Mouse (Mus musculus) limb, embryonic 13.5 days (tissue): ENCODE results near the gene Qrich2. TPM values are rescaled to one million over a fixed set of nuclear protein-coding genes. Genes with fewer than 3 reads are reported as not detected.
"Not testable (repeated sequence)": the region's sequence is repeated elsewhere in the genome, so short reads cannot be mapped to it uniquely, and the experiment has no call there.

Experiments used
- ATAC-seq: fragments of 200-750 bp; cut with Nextera tagmentation; 2 replicates; pipeline ENCODE4 v1.8.0; 2017; ENCODE audit warnings: low read depth, moderate number of reproducible peaks, moderate TSS enrichment; ENCODE audit not compliant: low FRiP score
- H3K27ac ChIP-seq: fragments of 300-500 bp; sonication (generic); 2 replicates; pipeline ENCODE4 v1.5.1; 2015; ENCODE audit warnings: inconsistent platforms, mild to moderate bottlenecking, moderate library complexity
- H3K27me3 ChIP-seq: fragments of 300-500 bp; sonication (generic); 2 replicates; pipeline ENCODE4 v1.6.1; 2015; ENCODE audit warnings: mild to moderate bottlenecking, inconsistent platforms
- H3K36me3 ChIP-seq: fragments of 300-500 bp; sonication (generic); 2 replicates; pipeline ENCODE4 v1.6.1; 2015; ENCODE audit warnings: inconsistent platforms, mild to moderate bottlenecking, moderate library complexity
- H3K4me1 ChIP-seq: fragments of 300-500 bp; sonication (generic); 2 replicates; pipeline ENCODE4 v1.6.1; 2015; ENCODE audit warnings: inconsistent platforms
- H3K4me2 ChIP-seq: fragments of 300-500 bp; sonication (generic); replicated peaks from 2 replicates; pipeline ENCODE4 v1.6.1; 2015; ENCODE audit warnings: inconsistent platforms, mild to moderate bottlenecking, moderate library complexity
- H3K4me3 ChIP-seq: fragments of 300-500 bp; sonication (generic); 2 replicates; pipeline ENCODE4 v1.5.1; 2015; ENCODE audit warnings: moderate library complexity, mild to moderate bottlenecking, inconsistent platforms
- H3K9ac ChIP-seq: fragments of 300-500 bp; sonication (generic); 2 replicates; pipeline ENCODE4 v1.6.1; 2015; ENCODE audit warnings: mild to moderate bottlenecking, inconsistent platforms
- H3K9me3 ChIP-seq: fragments of 300-500 bp; sonication (generic); 2 replicates; pipeline ENCODE4 v1.6.1; 2016; ENCODE audit warnings: inconsistent platforms
- WGBS: fragments of 180-500 bp; shearing (Covaris S2); methylation state at CpG from one replicate; pipeline ENCODE4 v1.1.7; 2015; 5-methylcytosine and 5-hydroxymethylcytosine counted together
- polyA plus RNA-seq: library from polyadenylated mRNA; unstranded; fragments of >200 nt; fragmentation: Nextera tagmentation; extraction: Ambion mirVana; gene quantifications from 2 replicates; pipeline ENCODE4 v1.2.1, GENCODE M21; 2015

Qrich2 gene
- polyA plus RNA-seq, 1 experiment from 2014 or later = 0.24 TPM

DNA sequence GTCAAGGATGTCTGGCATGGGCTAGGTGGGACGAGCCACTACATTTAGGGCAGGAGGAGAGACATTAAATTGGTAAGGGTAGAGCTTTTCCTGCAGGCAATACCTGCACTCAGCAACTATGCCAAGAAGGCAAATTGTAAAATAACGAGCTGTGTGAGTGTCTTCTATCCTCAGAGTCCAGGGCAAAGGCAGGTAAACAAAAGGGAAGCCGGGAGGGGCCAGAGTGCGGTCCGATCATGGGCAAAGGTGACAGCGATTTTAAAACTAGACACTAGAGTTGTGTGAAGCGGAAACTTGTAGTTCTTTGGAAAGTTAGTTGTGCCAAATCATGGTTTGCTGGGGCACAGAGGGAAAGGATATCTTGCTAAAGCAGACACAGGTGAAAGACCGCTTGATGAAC is 18.2 kb upstream of the Qrich2 start:
- ATAC-seq = no peak
- no peak overlapping the region for H3K4me3 ChIP-seq
- no peaks in the 10 kb centered on the region for H3K27me3 ChIP-seq
- no peak overlapping the region for H3K9ac ChIP-seq
- no peak overlapping the region for H3K27ac ChIP-seq
- H3K4me2 ChIP-seq = no peak overlapping the region
- H3K9me3 ChIP-seq = no peaks in the 10 kb centered on the region
- H3K36me3 ChIP-seq = peaks cover 86% of the 10 kb centered on the region
- 89% methylated on average over 8 of the region's 8 CpGs for WGBS
- peaks cover 7% of the 10 kb centered on the region for H3K4me1 ChIP-seq

DNA sequence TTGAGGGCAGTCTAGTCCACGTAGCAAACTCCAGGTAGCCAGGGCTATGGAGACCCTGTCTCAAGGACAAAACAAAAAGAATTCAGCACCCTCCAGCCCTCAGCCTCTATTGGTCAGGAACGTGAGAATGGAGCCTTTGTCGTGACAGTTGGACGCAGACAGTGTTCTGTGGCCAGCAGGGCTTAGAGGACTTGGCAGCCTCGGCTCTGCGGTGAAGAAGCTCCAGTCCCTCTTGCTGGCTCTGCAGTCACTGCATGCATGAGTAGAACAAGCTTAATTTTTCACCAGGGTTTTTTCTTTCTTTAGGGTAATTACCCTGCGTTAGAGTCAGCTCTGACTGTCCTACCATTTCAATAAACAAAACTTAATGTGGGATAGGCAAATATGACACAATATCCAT is 15.7 kb upstream of the Qrich2 start:
- Histone ChIP-seq H3K27me3 (no peaks in the 10 kb centered on the region), H3K4me1 (no peaks in the 10 kb centered on the region), H3K4me3 (no peak overlapping the region), H3K9ac (no peak overlapping the region), H3K4me2 (no peak overlapping the region), H3K36me3 (peaks cover 98% of the 10 kb centered on the region), H3K27ac (no peak overlapping the region), H3K9me3 (no peaks in the 10 kb centered on the region)
- ATAC-seq = no peak
- 94% methylated on average over 7 of the region's 7 CpGs for WGBS

GRCm38 (mm10) chr11:116480975-116481374 is 14.9 kb upstream of the Qrich2 start:
- WGBS = 96% methylated on average over 8 of the region's 8 CpGs

GRCm38 (mm10) chr11:116479832-116480231 is 13.8 kb upstream of the Qrich2 start:
- WGBS = 59% methylated on average over 8 of the region's 8 CpGs
- H3K27ac ChIP-seq = no peak overlapping the region
- peaks cover 98% of the 10 kb centered on the region for H3K36me3 ChIP-seq
- no peak overlapping the region for H3K4me2 ChIP-seq
- H3K9me3 ChIP-seq = no peaks in the 10 kb centered on the region
- H3K4me1 ChIP-seq = no peaks in the 10 kb centered on the region
- no peaks in the 10 kb centered on the region for H3K27me3 ChIP-seq
- H3K9ac ChIP-seq = no peak overlapping the region
- no peak for ATAC-seq
- H3K4me3 ChIP-seq = no peak overlapping the region

More at GRCm38 (mm10) chr11:116480975-116481374, 14.9 kb upstream of the Qrich2 start:
- H3K4me1 ChIP-seq = no peaks in the 10 kb centered on the region
- no peak overlapping the region for H3K9ac ChIP-seq
- ATAC-seq = no peak
- no peaks in the 10 kb centered on the region for H3K27me3 ChIP-seq
- no peaks in the 10 kb centered on the region for H3K9me3 ChIP-seq
- H3K36me3 ChIP-seq = peaks cover 98% of the 10 kb centered on the region
- H3K4me3 ChIP-seq = no peak overlapping the region
- H3K27ac ChIP-seq = no peak overlapping the region
- no peak overlapping the region for H3K4me2 ChIP-seq

DNA sequence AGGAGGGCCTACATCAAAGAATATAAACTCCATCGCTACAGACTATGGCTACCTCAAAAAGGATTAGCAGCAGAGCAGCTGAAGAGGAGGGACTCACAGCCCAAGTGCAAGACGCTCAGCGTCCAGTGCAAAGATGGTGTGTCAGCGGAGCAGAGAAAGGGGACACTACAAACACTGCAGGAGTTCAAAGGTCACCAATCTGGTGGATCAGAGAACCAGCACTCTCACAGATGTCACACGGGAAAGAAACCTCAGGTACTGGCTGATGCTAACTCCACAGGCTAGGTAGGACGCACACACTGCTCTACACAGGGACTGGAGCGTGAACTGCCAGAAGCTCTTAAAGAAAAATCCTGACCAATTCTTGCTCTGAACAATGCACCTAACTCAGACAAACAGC is 12.9 kb upstream of the Qrich2 start:
- H3K4me3 ChIP-seq = no peak overlapping the region
- H3K4me1 ChIP-seq = no peaks in the 10 kb centered on the region
- 79% methylated on average over 7 of the region's 7 CpGs for WGBS
- no peak overlapping the region for H3K27ac ChIP-seq
- no peak overlapping the region for H3K4me2 ChIP-seq
- H3K9me3 ChIP-seq = no peaks in the 10 kb centered on the region
- peaks cover 97% of the 10 kb centered on the region for H3K36me3 ChIP-seq
- no peaks in the 10 kb centered on the region for H3K27me3 ChIP-seq
- ATAC-seq = no peak
- no peak overlapping the region for H3K9ac ChIP-seq

DNA sequence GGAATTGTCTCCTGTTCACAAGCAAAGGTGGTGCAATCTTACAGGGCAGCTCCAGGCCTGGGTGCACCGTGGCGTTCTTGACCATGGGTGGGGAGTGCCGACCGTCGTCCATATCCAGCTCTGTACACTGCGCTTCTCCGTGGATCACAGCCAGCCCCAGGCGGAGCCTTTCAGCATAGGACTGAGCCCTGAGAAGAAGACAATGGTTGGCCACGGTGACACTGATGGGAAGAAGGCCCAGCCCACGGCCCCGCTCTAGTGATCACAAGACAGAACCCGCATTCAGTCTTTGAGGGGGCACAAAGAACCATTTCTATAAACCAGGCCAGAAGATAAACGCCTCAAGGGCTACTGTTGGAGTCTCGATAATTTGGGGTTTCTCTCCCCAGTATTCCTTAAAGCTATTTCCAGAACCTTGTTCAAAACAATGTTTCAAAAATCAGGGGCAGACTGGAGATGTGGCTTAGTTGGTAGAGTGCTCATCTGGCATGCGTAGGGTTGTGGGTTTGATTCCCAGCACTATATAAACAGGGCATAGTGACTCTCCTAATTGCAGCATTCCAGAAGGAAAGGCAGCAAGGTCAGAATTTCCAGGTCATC is 11.2 kb upstream of the Qrich2 start:
- 90% methylated on average over 15 of the region's 15 CpGs for WGBS
- ATAC-seq = no peak
- peaks cover 99% of the 10 kb centered on the region for H3K36me3 ChIP-seq

GRCm38 (mm10) chr11:116476696-116477095 is 10.7 kb upstream of the Qrich2 start:
- no peak overlapping the region for H3K4me3 ChIP-seq
- H3K9me3 ChIP-seq = no peaks in the 10 kb centered on the region
- no peak overlapping the region for H3K9ac ChIP-seq
- 90% methylated on average over 6 of the region's 6 CpGs for WGBS
- no peaks in the 10 kb centered on the region for H3K4me1 ChIP-seq
- H3K36me3 ChIP-seq = peaks cover 99% of the 10 kb centered on the region
- no peak overlapping the region for H3K4me2 ChIP-seq
- H3K27me3 ChIP-seq = no peaks in the 10 kb centered on the region
- H3K27ac ChIP-seq = no peak overlapping the region
- ATAC-seq = no peak

More for the DNA sequence above, 11.2 kb upstream of the Qrich2 start:
- H3K27me3 ChIP-seq = no peaks in the 10 kb centered on the region
- H3K4me3 ChIP-seq = no peak overlapping the region
- H3K27ac ChIP-seq = no peak overlapping the region
- H3K9me3 ChIP-seq = no peaks in the 10 kb centered on the region
- no peak overlapping the region for H3K9ac ChIP-seq
- H3K4me2 ChIP-seq = no peak overlapping the region
- no peaks in the 10 kb centered on the region for H3K4me1 ChIP-seq

- WGBS = 91% methylated on average over 10 of the region's 10 CpGs
- no peak overlapping the region for H3K4me2 ChIP-seq
- H3K9ac ChIP-seq = no peak overlapping the region
- no peak overlapping the region for H3K4me3 ChIP-seq
- no peak for ATAC-seq
- H3K36me3 ChIP-seq = peaks cover 99% of the 10 kb centered on the region
- H3K4me1 ChIP-seq = no peaks in the 10 kb centered on the region
- no peak overlapping the region for H3K27ac ChIP-seq
- H3K9me3 ChIP-seq = no peaks in the 10 kb centered on the region
- H3K27me3 ChIP-seq = no peaks in the 10 kb centered on the region
These were observed 10.0 kb upstream of the Qrich2 start for GRCm38 (mm10) chr11:116476041-116476440.

GRCm38 (mm10) chr11:116472275-116472674 is 6.2 kb upstream of the Qrich2 start:
- H3K27me3 ChIP-seq = no peaks in the 10 kb centered on the region
- H3K4me1 ChIP-seq = no peaks in the 10 kb centered on the region
- no peak overlapping the region for H3K4me3 ChIP-seq
- H3K9ac ChIP-seq = no peak overlapping the region
- H3K27ac ChIP-seq = no peak overlapping the region
- no peak for ATAC-seq
- no peak overlapping the region for H3K4me2 ChIP-seq
- peaks cover 82% of the 10 kb centered on the region for H3K36me3 ChIP-seq
- 83% methylated on average over 4 of the region's 4 CpGs for WGBS
- no peaks in the 10 kb centered on the region for H3K9me3 ChIP-seq

DNA sequence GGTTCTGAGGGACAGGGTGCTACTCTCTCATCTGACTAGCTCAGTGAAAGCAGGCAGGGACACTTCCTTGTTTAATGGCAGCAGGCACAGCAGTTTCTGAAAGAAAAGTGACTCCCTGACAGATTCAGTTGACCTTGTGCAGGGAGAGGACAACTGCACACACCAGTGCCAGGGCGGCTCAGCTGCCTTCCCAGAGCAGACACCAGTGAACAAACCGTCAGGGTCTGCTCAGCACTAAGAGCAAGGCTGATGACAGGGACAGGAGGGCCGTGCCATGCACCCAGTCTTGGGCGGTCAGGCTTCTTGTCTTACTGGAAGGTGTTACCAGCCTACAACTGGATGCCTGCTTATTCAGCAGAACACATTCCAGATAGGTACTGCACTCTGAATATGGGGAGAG is 4.9 kb upstream of the Qrich2 start:
- no peaks in the 10 kb centered on the region for H3K4me1 ChIP-seq
- no peaks in the 10 kb centered on the region for H3K27me3 ChIP-seq
- 92% methylated on average over 4 of the region's 4 CpGs for WGBS
- no peak overlapping the region for H3K9ac ChIP-seq
- H3K27ac ChIP-seq = no peak overlapping the region
- peaks cover 68% of the 10 kb centered on the region for H3K36me3 ChIP-seq
- H3K4me2 ChIP-seq = no peak overlapping the region
- no peaks in the 10 kb centered on the region for H3K9me3 ChIP-seq
- ATAC-seq = no peak
- no peak overlapping the region for H3K4me3 ChIP-seq

DNA sequence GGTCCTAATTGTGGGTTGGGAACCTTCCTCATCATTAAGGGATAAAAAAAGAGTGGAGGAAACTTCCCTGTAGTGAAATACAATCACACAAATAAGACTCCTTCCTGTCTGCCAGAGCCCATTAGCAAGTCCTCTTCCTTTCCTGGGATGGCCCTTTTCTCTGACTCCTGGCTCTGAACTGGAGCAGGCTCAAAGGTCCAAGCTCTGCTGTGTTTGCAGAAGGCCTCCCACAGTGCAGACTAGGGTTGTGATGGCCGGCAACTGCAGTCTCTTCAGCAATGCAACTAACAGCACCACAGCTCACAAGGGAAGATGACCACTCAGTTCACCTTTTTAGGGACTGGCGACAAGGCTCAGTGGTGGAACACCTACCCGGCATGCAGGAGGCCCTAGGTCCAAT is 4.2 kb upstream of the Qrich2 start:
- no peaks in the 10 kb centered on the region for H3K27me3 ChIP-seq
- ATAC-seq = no peak
- WGBS = 81% methylated on average over 3 of the region's 3 CpGs
- H3K36me3 ChIP-seq = peaks cover 61% of the 10 kb centered on the region
- no peak overlapping the region for H3K27ac ChIP-seq
- no peak overlapping the region for H3K9ac ChIP-seq
- H3K4me3 ChIP-seq = no peak overlapping the region
- H3K4me1 ChIP-seq = no peaks in the 10 kb centered on the region
- H3K4me2 ChIP-seq = no peak overlapping the region
- no peaks in the 10 kb centered on the region for H3K9me3 ChIP-seq

GRCm38 (mm10) chr11:116468338-116468737 is 2.3 kb upstream of the Qrich2 start:
- not testable (repeated sequence) for H3K9ac ChIP-seq, H3K4me3 ChIP-seq, H3K27ac ChIP-seq, H3K4me2 ChIP-seq, H3K9me3 ChIP-seq, H3K27me3 ChIP-seq, H3K4me1 ChIP-seq, ATAC-seq
- H3K36me3 ChIP-seq = peaks cover 43% of the 10 kb centered on the region
- WGBS = 86% methylated on average over 3 of the region's 3 CpGs

DNA sequence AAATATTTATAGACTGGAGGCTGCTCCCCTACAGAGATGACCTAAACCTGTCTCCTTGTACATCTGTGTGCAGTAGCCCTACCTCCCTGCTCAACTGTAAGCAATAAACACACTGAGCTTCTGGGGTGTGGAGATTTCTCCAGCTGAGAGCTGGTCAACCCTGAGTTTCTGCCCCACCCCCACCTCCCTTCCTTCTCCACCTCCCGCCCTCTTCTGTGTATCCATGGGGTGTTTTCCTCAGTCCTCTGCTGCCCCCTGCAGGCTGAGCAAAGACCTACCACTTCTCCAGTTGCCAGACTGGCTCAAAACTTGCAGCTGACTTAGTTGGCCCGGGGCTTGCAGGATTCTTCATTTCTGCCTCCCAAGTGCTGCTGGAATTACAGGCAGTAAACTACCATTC is 2.2 kb downstream of the Qrich2 start:
- peak; percentile 82 for ATAC-seq
- Histone ChIP-seq H3K36me3 (no peaks in the 10 kb centered on the region), H3K4me3 (no peak overlapping the region), H3K9ac (no peak overlapping the region), H3K9me3 (no peaks in the 10 kb centered on the region), H3K27ac (no peak overlapping the region), H3K4me2 (no peak overlapping the region), H3K4me1 (peaks cover 3% of the 10 kb centered on the region; the same call in 1 of the 2 replicates), H3K27me3 (no peaks in the 10 kb centered on the region)
- 2% methylated on average over 2 of the region's 2 CpGs for WGBS
